Mouse (Mus musculus) lung, postnatal 0 days (tissue): Measurements from ENCODE around the gene Stim1.

Source experiments
- CTCF ChIP-seq: IDR thresholded peaks from 2 replicates; pipeline ENCODE4 v1.5.1; 2016; ENCODE audit warnings: antibody characterized with exemption, mild to moderate bottlenecking
- EP300 ChIP-seq: IDR thresholded peaks from 2 replicates; pipeline ENCODE4 v1.6.1; 2016; ENCODE audit warnings: antibody characterized with exemption, mild to moderate bottlenecking, control low read depth

DNA sequence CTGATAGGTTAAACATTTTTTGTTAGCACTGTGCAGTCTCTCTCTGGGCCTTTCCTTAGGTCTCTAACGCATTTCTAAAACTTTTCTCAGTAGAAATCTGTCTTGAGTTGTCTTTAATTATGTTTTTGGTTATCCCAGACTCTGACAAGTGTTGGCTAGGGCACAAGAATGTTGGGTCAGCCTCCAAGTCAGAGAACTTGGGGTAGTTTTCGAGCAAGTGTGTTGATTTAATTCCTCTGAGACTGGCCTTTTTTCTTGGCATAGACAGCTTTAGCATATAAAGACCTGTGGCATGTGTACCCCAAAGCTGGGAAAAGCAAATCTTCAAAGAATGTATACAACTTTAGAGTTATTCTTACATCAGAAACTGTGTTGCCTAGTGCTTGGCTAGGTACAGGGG is 78.3 kb downstream of the Stim1 start:
- TF ChIP-seq EP300 (no peak), CTCF (no peak)
